Mouse (Mus musculus): ENCODE data around the gene Ttf1.

Gene Ttf1

DNA sequence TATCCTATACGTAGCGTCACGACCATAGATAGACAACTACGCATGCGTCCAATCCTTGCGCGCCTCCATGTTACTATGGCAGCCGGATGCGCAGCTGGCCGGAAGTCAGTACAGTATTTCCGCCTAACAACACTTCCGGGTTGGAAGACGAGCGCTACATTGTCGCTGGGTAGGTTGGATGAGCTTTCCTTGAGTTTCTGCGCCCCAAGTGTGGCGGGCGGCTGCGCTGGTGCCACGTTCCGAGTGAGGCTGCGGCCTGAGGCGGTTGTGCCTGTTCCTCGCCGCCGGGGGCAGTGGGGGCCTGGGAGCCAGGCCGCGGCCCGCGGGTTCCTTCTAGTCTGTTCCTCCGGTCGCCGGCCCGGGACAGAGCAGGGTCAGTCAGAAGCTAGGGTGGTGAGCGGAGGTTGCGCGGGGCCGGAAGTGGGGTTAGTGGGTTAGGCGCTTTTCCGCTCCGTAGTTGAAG, at the start of gene Ttf1:
TSS of gene Ttf1 (plus strand) at position 128 of the 463 bp plus-strand sequence.
- peak; percentile 90 for DNase-seq (ENCODE audit: low read depth)

- DNase-seq (ENCODE audit: low read depth), result no peak
Measured at GRCm38 (mm10) chr2:29012523-29012922, 47.5 kb upstream of the Ttf1 start.

DNA sequence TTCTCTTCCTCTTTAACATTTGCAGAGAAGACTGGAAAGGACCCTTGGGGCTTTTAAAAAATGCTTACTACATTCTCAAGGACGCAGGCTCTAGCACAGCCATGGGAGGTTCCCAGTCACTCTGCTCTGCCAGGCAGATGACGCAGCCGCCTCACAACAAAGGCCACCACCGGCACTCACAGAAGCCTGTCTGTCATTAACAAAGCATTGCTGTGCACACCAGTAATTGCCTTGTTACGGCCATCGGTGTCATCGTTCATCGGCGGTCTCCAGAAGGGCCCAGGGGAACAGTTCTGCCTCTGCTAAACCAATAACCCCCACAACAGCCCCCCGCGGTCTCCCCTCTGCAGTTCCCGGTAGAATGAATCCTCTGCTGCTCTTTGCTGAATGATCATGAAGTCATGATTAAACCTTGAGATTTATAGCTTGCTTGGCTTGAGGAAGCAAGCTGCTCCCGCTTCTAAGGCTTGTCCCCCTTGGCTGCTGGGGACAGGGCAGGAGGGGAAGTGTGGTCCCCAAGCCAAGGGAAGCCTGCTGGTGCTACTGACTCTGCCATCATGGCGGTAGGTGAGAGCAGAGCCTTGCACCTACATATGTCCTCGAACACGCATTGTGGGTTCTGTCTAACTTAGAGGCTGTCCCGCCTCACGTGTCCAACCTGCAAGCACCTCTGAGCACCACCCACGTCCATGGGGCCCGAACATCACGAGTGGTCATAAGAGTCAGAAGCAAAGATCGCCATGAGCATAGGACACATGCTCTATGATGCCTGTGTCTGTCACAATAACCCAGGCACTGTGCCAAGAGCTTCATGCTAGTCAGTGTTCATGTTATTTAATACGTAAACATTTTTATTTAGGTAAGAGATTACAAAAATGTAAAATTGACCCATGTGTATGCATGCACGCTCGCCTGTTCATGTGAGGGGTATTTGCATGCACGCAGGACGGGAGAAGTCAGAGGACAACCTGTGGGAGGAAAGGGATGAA, 43.2 kb upstream of the Ttf1 start:
- no peak for DNase-seq (ENCODE audit: low read depth)

DNA sequence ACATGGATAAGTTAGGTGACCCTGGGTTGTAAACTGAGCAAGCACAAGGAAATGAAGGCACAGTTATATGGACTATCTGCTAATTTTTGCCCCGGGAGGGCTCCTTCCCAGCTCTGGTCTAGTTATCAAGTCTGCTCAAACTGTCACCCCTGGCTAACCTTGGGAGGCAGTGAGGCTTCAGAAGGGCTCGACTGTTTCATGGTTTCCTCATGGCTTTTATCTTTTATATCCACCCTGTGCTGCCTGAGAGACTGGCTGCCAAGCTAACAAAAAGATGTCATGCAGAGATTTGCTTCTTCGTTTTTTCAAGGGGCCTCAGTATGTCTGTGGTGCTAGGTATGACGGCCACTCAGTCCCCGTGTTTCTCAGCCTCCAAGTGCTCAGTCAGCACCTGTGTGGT, 41.4 kb upstream of the Ttf1 start:
- peak; percentile 5 for DNase-seq (ENCODE audit: low read depth)

GRCm38 (mm10) chr2:29021025-29021424, 39.0 kb upstream of the Ttf1 start:
- no peak for DNase-seq (ENCODE audit: low read depth)

- no peak for DNase-seq (ENCODE audit: low read depth)
Measured at GRCm38 (mm10) chr2:29023001-29023400, 37.1 kb upstream of the Ttf1 start.

GRCm38 (mm10) chr2:29025284-29025683, 34.8 kb upstream of the Ttf1 start:
- no peak for DNase-seq (ENCODE audit: low read depth)

DNA sequence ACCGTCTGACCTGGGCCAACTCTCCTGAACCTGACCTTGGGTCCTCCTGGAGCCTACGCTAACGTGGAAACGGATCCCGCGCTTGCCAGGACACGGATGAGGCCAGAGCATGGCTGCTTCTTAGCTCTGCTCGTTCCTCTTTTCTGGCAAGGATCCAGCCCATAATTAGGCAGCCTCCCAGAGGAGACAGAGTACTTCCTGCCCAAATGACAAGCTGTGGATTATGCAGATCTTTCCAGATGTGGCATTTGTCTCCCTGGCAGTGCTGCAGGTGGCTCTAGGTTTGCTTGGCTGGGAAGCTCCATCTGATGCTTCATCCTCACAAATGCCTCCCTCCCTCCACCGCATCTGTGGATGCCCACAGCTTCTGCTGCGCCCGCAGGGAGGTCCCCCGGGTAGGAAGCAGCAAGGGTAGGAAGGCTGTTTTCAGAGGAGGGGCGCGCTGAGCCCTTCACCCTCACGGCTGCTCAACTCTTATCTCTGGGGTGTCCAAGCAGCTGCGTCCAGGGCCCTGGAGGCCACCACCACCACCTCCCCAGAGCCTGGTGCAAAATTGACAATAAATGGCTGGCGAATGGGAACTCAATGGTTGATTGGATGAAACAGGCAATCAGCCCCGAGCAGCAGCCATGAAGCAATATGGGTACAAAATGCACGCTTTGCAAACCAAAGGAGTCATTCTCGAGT, 29.9 kb upstream of the Ttf1 start:
- DNase-seq (ENCODE audit: low read depth), result no peak

GRCm38 (mm10) chr2:29031951-29032350, 28.1 kb upstream of the Ttf1 start:
- no peak for DNase-seq (ENCODE audit: low read depth)

DNA sequence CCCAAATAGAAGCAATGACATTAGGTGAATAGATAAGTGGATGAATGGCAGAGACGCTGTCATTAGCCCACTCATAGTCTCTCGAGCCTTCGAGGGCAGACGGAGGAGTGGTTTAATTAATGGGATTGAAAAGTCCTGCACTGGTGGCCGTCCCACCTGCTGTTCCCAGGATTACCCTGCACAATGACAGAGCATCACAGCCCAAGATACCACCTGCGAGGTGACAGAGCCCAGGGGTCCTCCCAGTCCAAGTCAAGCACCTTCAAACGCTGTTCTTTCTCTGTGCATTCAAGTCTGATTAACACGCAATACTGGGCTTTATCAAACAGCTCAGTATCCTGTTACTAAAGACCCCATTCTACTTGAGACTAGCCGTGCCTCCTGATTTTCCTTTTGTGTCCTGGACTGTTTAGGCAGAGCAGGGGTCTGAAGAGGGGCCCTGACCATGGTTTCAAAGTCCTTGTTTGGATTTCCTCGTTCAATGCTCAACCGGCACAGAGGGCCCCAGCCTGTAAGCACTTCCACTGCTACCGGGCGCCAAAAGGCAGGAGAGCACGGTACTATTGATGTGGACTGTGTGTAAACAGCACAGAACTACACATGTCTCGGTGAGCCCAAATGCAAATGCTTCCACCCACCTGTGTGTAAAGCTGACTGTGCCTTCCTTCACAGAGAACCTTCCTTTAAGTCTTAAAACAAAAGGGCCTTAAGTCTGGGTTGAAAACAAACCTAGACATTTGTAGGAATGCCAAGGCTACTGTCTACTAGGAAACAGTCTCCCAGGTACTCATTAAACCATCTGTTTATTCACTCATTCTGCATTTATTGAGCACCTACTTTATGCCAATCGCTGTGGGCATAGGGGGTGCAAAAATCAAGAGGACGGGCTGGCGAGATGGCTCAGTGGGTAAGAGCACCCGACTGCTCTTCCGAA, 25.3 kb upstream of the Ttf1 start:
- no peak for DNase-seq (ENCODE audit: low read depth)

GRCm38 (mm10) chr2:29035698-29036097, 24.4 kb upstream of the Ttf1 start:
- no peak for DNase-seq (ENCODE audit: low read depth)

GRCm38 (mm10) chr2:29039741-29040140, 20.3 kb upstream of the Ttf1 start:
- DNase-seq (ENCODE audit: low read depth), result no peak

- DNase-seq (ENCODE audit: low read depth), result no peak
Measured at GRCm38 (mm10) chr2:29040594-29041476, 19.2 kb upstream of the Ttf1 start.

DNA sequence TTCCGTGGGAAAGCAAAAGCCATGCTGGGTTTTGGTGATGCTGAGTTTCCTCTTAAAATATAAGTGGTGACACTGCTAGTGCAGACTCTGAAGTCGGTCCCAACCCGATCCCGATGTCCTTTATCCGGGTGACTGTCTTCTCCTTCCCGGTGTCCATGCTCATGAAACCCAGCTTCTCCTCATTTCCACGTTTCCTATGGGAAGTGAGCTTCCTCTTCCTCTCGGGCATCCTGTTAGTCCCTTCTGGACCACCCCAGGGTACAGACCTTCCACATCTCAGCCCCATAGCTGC, 18.6 kb upstream of the Ttf1 start:
- DNase-seq (ENCODE audit: low read depth), result no peak

DNA sequence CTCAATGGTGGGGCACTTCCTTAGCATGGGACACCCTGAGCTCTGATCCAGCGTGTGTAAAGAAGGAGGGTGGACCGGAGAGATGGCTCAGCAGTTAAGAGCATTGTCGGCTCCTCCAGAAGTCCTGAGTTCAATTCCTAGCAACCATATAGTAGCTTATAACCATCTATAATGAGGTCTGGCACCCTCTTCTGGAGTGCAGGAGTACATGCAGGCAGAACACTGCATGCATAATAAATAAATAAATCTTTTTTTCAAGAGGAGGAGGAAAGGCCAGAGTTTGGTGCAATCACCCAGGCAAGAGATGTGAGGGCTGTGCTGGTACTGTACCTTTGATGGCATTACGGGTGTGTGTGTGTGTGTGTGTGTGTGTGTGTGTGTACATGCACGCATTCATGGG, 17.9 kb upstream of the Ttf1 start:
- DNase-seq (ENCODE audit: low read depth), result no peak

DNA sequence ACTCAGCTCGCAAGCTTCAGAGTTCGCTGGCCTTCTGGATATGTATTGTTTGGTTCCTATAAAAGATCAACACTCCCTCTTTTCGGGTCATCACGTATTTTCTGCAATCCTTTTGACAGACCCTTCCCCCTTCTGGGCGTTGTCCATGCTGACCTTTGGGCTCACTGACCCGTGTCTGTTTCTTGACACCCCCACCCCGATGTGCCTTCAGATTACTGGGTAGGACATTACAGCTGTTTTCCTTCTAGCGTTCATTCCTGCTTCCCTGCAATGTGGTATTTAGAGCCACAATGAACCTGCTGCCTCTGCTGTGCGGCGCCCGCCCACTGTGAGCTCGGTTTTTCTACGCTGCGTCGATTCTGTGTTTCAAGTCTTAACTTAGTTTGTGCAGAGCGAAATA, 13.9 kb upstream of the Ttf1 start:
- DNase-seq (ENCODE audit: low read depth), result no peak

DNA sequence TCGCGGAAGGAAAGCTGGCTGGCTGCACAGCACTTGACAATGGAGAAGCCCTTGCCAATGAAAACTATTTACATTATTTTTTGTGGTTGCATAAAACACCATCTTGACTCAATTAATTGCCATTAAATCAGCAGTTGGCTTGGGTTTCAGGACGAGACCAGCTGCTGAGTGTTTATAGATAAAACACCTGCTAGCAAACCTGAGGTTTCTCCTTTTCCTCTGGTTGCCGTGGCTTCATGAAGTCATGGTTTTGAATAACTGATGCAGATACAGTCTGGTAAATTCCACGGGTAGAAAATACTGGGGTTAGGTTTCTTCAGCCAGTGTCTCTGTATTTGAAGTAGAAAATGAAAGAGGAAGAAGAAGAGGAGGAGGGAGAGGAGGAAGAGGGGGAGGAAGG, 8.1 kb upstream of the Ttf1 start:
- DNase-seq (ENCODE audit: low read depth), result no peak

- peak; percentile 41 for DNase-seq (ENCODE audit: low read depth)
Measured at GRCm38 (mm10) chr2:29052943-29053454, 7.1 kb upstream of the Ttf1 start.

DNA sequence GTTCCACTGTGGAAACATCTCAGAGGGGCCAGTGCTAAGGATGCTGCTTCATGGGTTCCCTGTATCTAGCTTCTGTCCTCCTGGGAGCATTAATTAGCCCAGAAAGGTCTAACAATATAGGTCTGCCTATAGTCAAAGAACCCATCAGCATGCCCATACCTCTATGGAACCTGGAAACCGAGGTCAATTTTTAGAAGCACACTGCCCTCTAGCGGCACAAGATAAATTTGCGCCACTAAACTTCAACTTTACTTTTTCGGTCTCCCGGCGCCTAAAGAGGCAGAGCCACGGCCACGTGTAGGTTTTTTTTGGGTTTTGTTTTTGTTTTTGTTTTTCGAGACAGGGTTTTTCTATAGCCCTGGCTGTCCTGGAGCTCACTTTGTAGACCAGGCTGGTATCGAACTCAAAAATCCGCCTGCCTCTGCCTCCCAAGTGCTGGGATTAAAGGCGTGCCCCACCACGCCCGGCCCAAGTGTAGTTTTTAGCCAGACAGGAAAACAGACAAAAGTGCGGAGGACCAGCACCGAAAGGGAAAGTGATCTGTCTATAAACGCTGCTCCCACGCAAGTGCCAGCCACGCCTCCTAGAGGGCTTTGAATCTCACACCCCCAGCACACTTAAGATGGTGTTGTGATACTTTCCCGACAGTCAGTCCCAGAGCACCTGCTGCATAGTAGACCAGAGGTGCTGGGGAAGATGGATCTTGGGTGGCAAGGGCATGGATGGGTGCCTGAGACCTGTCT, 6.1 kb upstream of the Ttf1 start:
- DNase-seq (ENCODE audit: low read depth), result peak; percentile 58

- DNase-seq (ENCODE audit: low read depth), result no peak
Measured at GRCm38 (mm10) chr2:29054545-29054935, 5.5 kb upstream of the Ttf1 start.

All from c-Kit-positive CD71-positive TER-119-negative erythroid progenitor cells, embryonic 14.5 days (primary cell).